Mouse (Mus musculus) cerebellum, adult 9-10 months (tissue): ENCODE measurements around the gene Prkca.

ENCODE experiments used
- DNase-seq: peaks from one replicate; pipeline ENCODE4 v3.0.0; 2022

The Prkca gene

GRCm38 (mm10) chr11:108293843-108294242, 49.9 kb downstream of the Prkca start:
- DNase-seq: no peak

DNA sequence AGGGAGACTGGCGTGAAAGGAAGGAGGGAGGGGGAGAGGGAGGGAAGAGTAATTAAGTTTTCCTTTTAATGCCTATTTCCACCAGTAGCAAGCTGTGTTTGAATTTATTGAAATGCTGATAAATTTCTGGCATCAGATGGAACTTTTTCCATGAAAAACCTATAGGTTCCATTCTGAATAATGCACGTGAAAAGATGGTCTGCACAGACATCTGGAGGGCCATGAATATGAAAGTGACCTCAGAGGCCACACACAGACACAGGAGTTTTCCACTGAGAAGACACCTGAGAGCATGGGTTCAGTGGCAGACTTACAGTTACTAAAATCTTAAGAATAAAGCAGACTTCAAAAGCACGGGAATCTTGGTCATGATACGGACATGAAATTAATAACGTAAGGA, 54.5 kb downstream of the Prkca start:
- DNase-seq: no peak

- no peak for DNase-seq
These were observed 56.4 kb downstream of the Prkca start for GRCm38 (mm10) chr11:108287321-108287720.

- DNase-seq: no peak
These were observed 58.7 kb downstream of the Prkca start for GRCm38 (mm10) chr11:108285046-108285445.

GRCm38 (mm10) chr11:108282850-108283459, 60.8 kb downstream of the Prkca start:
- DNase-seq: no peak

DNA sequence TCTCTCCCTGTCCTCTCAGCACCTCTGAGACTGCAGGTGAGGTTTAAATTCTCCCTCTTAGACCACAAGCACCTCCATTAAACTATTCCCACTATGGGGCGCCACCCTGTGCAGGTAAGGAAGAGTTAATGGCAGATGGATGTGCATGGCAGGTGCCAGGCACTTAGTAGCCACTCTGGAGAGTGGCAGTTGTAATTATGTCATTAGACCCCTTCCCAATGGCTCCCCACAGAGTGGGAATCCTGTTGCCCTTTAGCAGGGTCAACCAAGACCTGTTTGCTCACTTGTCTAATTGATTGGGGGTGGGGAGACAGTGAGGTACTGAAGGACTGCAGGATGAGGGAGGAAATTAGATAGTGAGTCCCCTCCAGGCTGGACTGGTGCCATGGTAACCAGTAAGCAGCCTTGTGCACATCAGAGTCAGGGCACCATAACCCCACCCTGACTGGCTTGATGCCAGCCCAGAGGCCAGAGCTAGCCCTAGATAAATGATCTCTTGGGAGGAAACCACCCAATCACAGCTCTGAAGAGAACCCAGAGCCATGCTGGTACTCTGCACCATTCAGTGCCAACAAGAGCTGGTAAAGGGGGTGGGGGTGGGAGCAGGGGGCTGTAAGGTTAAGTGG, 63.9 kb downstream of the Prkca start:
- no peak for DNase-seq

- no peak for DNase-seq
These were observed 66.6 kb downstream of the Prkca start for GRCm38 (mm10) chr11:108277096-108277495.

- no peak for DNase-seq
These were observed 67.6 kb downstream of the Prkca start for GRCm38 (mm10) chr11:108276148-108276547.

GRCm38 (mm10) chr11:108274046-108274445, 69.7 kb downstream of the Prkca start:
- DNase-seq: peak; percentile 44

DNA sequence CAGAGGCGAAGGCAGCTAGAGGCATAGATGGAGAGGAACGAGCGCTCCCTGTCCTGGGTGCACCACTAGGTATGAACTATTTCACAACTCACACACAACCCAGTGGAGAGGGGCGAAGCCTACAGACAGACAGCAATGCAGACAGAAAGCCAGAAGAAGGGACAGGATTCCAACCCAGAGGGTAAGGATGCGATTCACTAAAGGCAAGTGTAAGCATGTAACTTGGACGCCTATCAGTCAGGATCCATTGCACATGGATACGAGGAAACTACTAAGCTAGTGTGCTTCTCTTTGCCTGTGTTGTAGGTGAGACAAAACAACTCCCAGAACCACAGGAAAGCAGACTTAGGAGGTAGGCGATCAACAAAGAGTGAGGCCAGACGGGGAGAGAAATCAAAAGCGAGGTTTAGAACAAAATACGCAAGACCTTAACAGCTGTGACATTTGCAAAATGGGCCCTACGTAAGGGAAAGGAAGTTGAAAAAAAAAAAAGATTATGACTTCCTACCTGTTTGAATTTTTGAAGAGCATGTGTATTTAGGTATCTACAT, 70.2 kb downstream of the Prkca start:
- no peak for DNase-seq

- no peak for DNase-seq
These were observed 70.9 kb downstream of the Prkca start for GRCm38 (mm10) chr11:108272601-108273414.

DNA sequence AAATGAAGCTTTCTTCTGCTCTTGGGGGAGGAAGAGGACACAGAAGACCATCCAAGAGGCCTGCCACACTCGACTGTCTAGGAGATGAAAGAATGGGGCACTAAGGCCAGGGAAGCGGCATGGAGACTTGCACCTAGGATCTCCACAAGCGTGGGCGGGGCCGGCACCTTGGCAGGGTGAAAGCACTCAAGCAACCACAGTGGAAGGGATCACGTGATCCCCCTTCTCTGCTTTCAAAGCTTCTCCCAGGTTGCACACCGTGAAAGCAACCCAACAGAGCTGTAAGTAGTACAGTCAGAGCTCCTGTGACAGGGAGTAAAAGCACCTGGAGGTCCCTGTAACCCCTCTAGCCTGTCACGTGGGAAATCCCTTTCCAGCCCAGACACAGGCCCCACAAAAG, 72.4 kb downstream of the Prkca start:
- DNase-seq: no peak

- no peak for DNase-seq
These were observed 74.2 kb downstream of the Prkca start for GRCm38 (mm10) chr11:108269516-108269915.

DNA sequence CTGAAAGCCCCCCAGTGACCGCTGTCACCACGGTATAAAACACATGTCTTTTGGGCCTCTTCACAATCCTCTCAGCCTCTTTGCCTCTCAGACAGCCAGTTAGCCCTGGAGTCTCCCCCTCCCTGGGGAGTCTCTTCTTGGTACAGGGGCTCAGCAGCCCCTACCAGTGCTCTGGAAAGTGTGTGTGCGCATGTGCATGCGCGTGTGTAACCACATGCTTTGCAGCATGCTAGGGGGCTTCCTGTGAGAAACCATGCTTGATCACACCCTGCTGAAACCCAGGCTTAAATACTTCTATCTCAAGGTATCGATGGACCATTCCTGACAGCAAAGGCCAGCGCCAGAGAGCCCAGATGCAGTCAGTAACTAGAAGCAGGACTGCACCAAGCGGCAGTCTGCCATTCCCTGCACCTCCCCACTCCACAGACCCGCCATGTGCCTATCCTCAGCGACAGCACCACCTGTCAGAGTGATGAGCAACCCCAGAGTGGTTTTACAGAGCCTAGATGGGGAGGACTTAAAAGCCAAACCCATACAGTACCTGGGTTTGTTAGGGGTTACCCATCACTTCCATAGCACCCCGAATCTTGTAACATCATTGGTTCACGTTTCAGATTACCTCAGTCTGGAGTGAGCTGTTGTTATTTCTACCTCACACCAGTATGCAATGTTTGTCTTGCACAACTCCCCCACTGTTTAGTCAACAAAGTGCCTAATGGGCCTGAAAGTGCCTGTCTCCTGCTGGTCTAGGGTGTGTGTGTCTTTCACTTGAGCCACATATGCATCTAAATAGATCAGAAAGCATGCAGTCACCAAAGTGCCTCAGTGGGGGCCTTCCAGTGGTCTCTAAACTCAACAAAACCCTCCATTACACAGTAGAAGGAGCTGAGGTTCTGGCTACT, 75.1 kb downstream of the Prkca start:
- DNase-seq: no peak

DNA sequence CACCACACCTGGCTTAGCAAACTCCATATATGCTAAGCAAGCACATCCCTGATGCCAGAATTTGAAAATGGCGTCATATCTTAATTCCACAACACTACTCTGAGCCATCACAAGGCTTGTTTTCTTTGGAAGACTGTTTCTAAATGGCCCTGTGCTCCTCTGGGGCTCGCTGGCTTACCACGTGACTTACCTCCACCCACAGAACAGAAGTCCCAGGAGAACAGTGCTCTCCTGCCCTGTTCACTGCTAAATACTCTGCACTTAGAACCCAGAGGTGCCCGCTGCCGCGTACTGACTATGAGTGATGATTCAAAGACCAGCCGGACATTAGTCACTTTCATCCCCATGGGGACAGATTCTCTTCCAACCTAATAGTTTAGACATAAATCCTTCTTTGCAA, 75.9 kb downstream of the Prkca start:
- no peak for DNase-seq

- DNase-seq: no peak
These were observed 76.7 kb downstream of the Prkca start for GRCm38 (mm10) chr11:108267066-108267465.

DNA sequence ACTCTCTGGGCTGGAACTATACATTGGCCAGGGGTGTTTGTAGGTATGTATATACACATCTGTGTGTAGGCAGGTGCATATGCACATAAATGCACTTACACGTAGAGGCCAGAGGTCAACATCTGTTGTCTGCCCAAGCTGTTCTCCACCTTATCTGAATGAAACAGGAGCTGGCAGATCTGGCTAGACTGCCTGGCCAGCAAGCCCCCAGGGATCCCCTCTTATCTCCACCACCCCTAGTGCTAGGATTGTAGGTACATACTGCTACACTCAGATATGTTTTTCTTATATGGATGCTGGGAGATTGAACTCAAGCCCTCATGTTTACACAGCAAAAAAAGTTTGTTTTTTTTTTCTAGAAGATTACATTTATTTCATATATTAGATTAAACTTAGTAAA, 79.9 kb downstream of the Prkca start:
- DNase-seq: no peak

DNA sequence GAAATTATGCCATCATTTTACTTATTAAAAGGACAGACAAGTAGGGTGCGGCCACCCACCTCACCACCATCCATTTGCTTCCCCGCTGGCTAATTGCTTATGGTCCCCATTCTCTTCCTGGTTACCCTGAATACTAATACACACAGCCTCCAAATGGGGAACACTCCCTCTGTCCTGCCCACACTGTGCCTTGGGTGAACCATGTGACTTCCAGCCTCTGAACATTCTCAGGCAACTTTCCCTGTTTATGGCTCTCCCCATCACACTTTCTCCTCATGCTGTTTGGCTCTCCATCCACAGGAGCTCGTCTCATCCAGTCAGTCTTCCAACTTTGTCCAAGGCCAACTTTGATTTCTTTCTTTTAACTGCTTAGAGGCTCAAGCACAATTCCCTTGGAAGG, 80.3 kb downstream of the Prkca start:
- DNase-seq: no peak

DNA sequence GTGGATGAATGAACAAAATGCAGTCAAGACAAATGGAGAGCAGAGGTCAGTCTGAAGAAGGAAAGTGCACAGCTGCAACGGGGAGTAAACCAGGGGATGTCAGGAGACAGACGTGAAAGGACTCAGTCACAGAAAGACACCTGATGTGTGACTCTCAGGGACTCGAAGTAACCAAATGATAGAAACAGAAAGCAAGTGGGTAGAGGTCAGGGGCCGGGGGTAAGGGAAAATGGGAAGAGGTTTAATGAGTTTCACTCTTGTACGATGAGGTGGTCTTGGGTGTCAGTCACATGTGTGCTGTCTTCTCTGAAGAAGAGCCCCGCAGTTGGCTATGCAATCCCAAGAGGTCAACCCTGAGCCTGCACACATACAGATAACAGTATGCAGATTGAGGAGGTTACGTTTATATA, 82.0 kb downstream of the Prkca start:
- DNase-seq: no peak

DNA sequence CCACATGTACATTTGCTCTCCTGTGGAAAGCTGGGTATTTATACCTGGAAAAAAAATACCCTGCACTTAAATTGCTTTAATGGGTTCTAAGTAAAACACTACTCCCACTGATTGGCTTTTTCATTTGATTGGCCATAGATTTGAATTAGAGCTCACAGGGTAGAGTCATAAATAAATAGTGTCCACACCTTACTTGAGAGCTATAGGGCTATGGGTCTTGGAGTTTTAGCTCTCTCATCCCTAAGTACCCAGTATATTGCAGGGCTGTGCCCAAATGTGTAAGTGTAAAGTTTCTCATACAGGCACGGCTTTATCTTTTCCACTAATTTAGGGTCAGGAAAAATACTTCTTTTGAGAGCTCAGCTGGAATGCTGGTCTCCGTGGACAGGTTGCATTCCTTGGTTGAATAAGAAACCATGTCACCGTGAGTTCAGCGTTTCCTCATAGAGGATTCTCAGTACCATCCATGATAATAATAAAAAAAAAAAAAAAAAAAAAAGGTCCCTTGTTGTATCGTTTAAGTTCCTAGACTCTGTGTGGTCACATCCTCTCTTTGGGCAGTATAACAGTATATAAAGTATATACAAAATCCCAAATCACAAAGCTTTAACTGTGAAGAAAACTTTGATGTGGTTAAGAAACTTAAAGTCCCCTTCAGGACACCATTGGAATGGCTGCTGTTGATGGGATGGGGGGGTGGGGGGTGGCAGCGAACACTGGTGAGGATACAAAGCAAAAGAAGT, 82.8 kb downstream of the Prkca start:
- no peak for DNase-seq

- peak; percentile 23 for DNase-seq
These were observed 84.3 kb downstream of the Prkca start for GRCm38 (mm10) chr11:108259391-108259790.

GRCm38 (mm10) chr11:108258811-108259266, 84.9 kb downstream of the Prkca start:
- DNase-seq: peak; percentile 49
